Mouse (Mus musculus) MN1 (cell line): ENCODE measurements around the gene Rabif.
"Not testable (repeated sequence)": the region's sequence is repeated elsewhere in the genome, so short reads cannot be mapped to it uniquely, and the experiment has no call there.

Experiments used
- DNase-seq: peaks from one replicate; pipeline ENCODE4 v3.0.0-alpha.2; 2016; ENCODE audit warnings: low spot score

Rabif gene

GRCm38 (mm10) chr1:134513312-134513860, 18.9 kb downstream of the Rabif start:
- DNase-seq = no peak

GRCm38 (mm10) chr1:134513876-134514590, 19.6 kb downstream of the Rabif start:
- no peak for DNase-seq

GRCm38 (mm10) chr1:134515891-134516290, 21.4 kb downstream of the Rabif start:
- DNase-seq = no peak

- DNase-seq = peak; percentile 16
These were observed 22.2 kb downstream of the Rabif start for GRCm38 (mm10) chr1:134516491-134517198.

GRCm38 (mm10) chr1:134517841-134518240, 23.4 kb downstream of the Rabif start:
- not testable (repeated sequence) for DNase-seq

GRCm38 (mm10) chr1:134518677-134519076, 24.2 kb downstream of the Rabif start:
- peak; percentile 91 for DNase-seq

GRCm38 (mm10) chr1:134519201-134519600, 24.8 kb downstream of the Rabif start:
- DNase-seq = not testable (repeated sequence)

GRCm38 (mm10) chr1:134520001-134520721, 25.7 kb downstream of the Rabif start:
- DNase-seq = no peak

- no peak for DNase-seq
These were observed 26.7 kb downstream of the Rabif start for GRCm38 (mm10) chr1:134521163-134521562.

- DNase-seq = no peak
These were observed 27.9 kb downstream of the Rabif start for GRCm38 (mm10) chr1:134522325-134522724.

- DNase-seq = peak; percentile 22
These were observed 30.0 kb downstream of the Rabif start for GRCm38 (mm10) chr1:134524424-134524823.

- no peak for DNase-seq
These were observed 30.6 kb downstream of the Rabif start for GRCm38 (mm10) chr1:134525015-134525414.

- DNase-seq = no peak
These were observed 32.3 kb downstream of the Rabif start for GRCm38 (mm10) chr1:134526752-134527151.

- DNase-seq = no peak
These were observed 36.2 kb downstream of the Rabif start for GRCm38 (mm10) chr1:134530618-134531017.

- DNase-seq = not testable (repeated sequence)
These were observed 39.3 kb downstream of the Rabif start for GRCm38 (mm10) chr1:134533710-134534109.

GRCm38 (mm10) chr1:134535054-134535453, 40.6 kb downstream of the Rabif start:
- no peak for DNase-seq

GRCm38 (mm10) chr1:134535513-134535912, 41.1 kb downstream of the Rabif start:
- no peak for DNase-seq

- DNase-seq = no peak
These were observed 46.2 kb downstream of the Rabif start for GRCm38 (mm10) chr1:134540610-134541009.

- DNase-seq = peak; percentile 52
These were observed 53.8 kb downstream of the Rabif start for GRCm38 (mm10) chr1:134548231-134548630.

GRCm38 (mm10) chr1:134549632-134550132, 55.2 kb downstream of the Rabif start, which contains the start of gene Mgat4e:
Gene Mgat4e, minus strand, starts transcription at chr1:134549682.
- no peak for DNase-seq

GRCm38 (mm10) chr1:134551869-134552268, 57.4 kb downstream of the Rabif start:
- DNase-seq = no peak

- DNase-seq = no peak
These were observed 57.9 kb downstream of the Rabif start for GRCm38 (mm10) chr1:134552396-134552795.
